Mouse (Mus musculus): ENCODE data around the gene Tnfaip2.

Tnfaip2 gene

GRCm38 (mm10) chr12:111478924-111479323 lies 36.7 kb downstream of the Tnfaip2 start:
- no peak for DNase-seq (ENCODE audit: low spot score)

- DNase-seq (ENCODE audit: low spot score) = peak; percentile 69
Observed at GRCm38 (mm10) chr12:111479917-111480316, 37.6 kb downstream of the Tnfaip2 start.

- DNase-seq (ENCODE audit: low spot score) = peak; percentile 35
Observed at GRCm38 (mm10) chr12:111485046-111485651, 42.9 kb downstream of the Tnfaip2 start.

GRCm38 (mm10) chr12:111485652-111486306 lies 43.5 kb downstream of the Tnfaip2 start, which contains the start of gene Gm266:
Gm266 (minus strand) TSS chr12:111485823.
- DNase-seq (ENCODE audit: low spot score) = peak; percentile 67

GRCm38 (mm10) chr12:111486455-111486854 lies 44.2 kb downstream of the Tnfaip2 start:
- peak; percentile 53 for DNase-seq (ENCODE audit: low spot score)

- no peak for DNase-seq (ENCODE audit: low spot score)
Observed at GRCm38 (mm10) chr12:111489261-111489865, 47.1 kb downstream of the Tnfaip2 start.

- no peak for DNase-seq (ENCODE audit: low spot score)
Observed at GRCm38 (mm10) chr12:111494931-111495330, 52.7 kb downstream of the Tnfaip2 start.

- DNase-seq (ENCODE audit: low spot score) = peak; percentile 50
Observed at GRCm38 (mm10) chr12:111497076-111497475, 54.8 kb downstream of the Tnfaip2 start.

GRCm38 (mm10) chr12:111499617-111500016 lies 57.3 kb downstream of the Tnfaip2 start:
- DNase-seq (ENCODE audit: low spot score) = no peak

GRCm38 (mm10) chr12:111500725-111501124 lies 58.5 kb downstream of the Tnfaip2 start:
- DNase-seq (ENCODE audit: low spot score) = peak; percentile 51

- no peak for DNase-seq (ENCODE audit: low spot score)
Observed at GRCm38 (mm10) chr12:111503063-111503567, 60.8 kb downstream of the Tnfaip2 start.

- no peak for DNase-seq (ENCODE audit: low spot score)
Observed at GRCm38 (mm10) chr12:111503571-111503970, 61.3 kb downstream of the Tnfaip2 start.
